Mouse (Mus musculus) cerebellum, postnatal 10 days (tissue): Measurements from ENCODE around the gene Dscaml1.
"Not testable (repeated sequence)": the region's sequence is repeated elsewhere in the genome, so short reads cannot be mapped to it uniquely, and the experiment has no call there.

Source experiments
- DNase-seq, 2 experiments: peaks; one replicate each; pipeline ENCODE4 v3.0.0; 2021; ENCODE audit warnings: mixed read lengths in 2 of 2

Gene Dscaml1

GRCm38 (mm10) chr9:45699171-45699570, 272.7 kb downstream of the Dscaml1 start:
- no peak for DNase-seq

- DNase-seq = no peak
These were observed 276.8 kb downstream of the Dscaml1 start for GRCm38 (mm10) chr9:45703236-45703635.

- no peak for DNase-seq
These were observed 278.0 kb downstream of the Dscaml1 start for GRCm38 (mm10) chr9:45704441-45704840.

DNA sequence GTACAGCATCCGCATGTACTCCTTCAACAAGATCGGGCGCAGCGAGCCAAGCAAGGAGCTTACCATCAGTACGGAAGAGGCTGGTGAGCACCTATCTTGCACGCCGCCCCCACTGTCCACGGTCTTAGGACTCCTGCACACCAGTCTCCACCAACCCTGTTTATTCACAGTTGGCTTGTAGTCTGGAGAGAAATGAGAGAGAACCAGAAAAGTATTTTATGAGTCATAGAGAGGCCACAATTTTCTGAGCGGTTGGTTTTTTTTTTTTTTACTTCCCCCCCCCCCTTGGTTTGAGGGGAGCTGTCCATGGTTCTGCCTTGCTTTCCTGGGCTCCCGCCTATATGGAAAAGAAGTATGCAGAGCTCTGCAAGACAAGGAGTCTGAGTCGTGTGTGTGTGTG, 283.9 kb downstream of the Dscaml1 start:
- DNase-seq = no peak

- DNase-seq = no peak
These were observed 289.0 kb downstream of the Dscaml1 start for GRCm38 (mm10) chr9:45715387-45715786.

- no peak for DNase-seq
These were observed 293.6 kb downstream of the Dscaml1 start for GRCm38 (mm10) chr9:45719997-45720396.

DNA sequence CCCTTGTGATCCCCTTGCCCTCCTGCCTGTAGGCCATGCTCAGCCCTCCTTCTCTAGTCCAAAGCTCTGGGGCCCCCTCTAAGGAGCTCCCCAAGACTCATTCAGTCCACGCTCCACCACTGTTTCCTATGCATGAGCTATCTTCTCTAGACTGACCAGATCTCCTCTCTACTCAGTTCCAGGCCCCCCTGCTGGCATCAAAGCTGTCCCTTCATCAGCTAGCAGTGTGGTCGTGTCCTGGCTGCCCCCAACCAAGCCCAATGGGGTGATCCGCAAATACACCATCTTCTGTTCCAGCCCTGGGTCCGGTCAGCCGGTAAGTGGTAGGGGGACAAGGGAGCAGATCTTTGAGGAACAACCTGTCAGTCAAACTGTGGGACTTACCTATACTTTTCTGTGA, 305.4 kb downstream of the Dscaml1 start:
- DNase-seq = peak; percentile 62 to 70

GRCm38 (mm10) chr9:45733246-45733645, 306.8 kb downstream of the Dscaml1 start:
- peak; percentile 69 to 71 for DNase-seq

- DNase-seq = peak; percentile 79 to 84
These were observed 312.7 kb downstream of the Dscaml1 start for GRCm38 (mm10) chr9:45739001-45739701.

- DNase-seq = peak; percentile 88
These were observed 313.5 kb downstream of the Dscaml1 start for GRCm38 (mm10) chr9:45739702-45740583.

- peak; percentile 87 to 89 for DNase-seq
These were observed 314.2 kb downstream of the Dscaml1 start for GRCm38 (mm10) chr9:45740584-45740980.

GRCm38 (mm10) chr9:45745451-45745850, 319.0 kb downstream of the Dscaml1 start:
- no peak for DNase-seq

DNA sequence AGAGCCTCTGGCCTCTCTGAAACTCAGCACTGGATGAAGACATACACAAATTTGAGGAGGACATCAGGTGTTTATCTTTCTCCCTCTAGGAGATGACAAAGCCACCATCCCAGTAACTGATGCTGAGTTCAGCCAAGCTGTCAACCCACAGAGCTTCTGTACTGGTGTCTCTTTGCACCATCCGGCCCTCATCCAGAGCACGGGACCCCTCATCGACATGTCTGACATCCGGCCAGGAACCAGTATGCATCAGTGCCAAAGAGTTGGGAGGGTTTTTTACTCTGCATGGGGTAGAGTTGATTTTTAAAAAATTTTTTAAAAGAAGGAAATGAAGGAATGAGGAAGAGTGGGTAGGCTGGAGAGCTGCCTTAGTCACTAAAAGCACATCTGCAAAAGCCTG, 323.5 kb downstream of the Dscaml1 start:
- DNase-seq = peak; percentile 58 to 67

DNA sequence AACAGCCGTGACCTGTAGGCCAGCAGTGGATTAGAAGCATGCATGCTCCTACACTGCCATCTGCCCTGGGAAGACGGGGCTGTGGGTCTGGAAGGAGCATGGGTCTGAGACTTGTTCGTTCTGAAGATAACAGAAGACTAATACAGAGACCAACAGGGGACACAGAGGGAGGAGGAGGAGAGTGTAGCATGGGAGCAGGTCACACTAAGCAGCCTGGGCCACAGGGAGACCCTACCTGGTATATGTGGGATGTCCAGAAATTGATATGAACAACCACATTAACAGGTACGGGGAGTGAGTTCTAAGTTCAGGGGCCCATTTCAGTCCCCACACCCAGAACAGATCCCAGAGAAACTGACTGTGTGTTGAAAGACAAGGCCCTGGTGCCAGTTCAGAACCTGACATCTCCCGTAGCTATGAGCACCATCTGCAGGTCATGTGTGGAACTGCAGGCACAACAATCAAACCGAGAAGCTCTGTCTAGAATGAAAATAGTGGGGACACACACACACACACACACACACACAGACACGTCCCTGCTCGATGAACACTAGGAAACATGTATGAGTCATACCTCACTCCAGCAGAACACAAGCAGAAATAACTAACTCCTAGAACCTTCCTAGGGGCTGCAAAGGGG, 328.1 kb downstream of the Dscaml1 start:
- peak; percentile 89 to 92 for DNase-seq

DNA sequence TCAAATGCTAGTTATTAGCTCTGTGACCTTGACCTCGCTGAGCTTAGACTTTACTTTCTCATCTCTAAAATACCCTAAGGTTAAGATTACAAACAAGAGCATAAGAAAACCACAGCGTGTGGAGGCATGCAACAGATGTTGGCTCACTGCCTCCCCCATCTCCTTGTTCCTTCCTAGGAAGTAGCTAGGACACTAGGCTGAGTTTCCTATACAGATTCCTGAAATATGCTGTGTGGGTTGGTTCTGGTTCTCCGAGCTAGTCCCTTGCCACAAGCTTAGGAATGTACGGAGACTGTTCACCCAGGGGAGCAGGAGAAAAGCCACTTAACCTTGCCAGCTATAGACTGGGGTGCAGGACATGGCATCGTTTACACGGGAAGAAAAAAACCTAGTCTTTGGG, 339.8 kb downstream of the Dscaml1 start:
- no peak for DNase-seq

DNA sequence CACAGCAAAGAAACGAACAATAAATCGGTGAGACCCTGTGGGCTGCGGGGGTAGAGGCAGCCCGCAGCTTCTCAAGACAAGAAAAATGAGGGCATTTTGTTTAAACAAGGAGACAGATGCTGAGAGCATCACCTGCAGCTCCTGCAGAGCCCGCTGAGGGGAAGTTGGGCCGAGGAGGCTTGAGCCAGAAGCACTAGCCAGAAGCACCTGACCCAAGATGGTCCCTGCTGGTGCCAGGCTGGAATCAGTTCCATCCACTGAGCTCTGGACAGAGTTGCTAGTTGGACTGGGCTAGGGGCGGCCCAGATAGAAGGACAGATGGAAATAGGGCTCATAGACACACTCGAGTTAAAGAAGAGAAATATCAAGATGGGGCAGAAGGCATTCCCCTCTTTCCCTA, 340.7 kb downstream of the Dscaml1 start:
- DNase-seq = peak; percentile 61 to 68

GRCm38 (mm10) chr9:45768421-45768820, 342.0 kb downstream of the Dscaml1 start:
- no peak for DNase-seq

- no peak for DNase-seq
These were observed 343.2 kb downstream of the Dscaml1 start for GRCm38 (mm10) chr9:45769596-45769995.

DNA sequence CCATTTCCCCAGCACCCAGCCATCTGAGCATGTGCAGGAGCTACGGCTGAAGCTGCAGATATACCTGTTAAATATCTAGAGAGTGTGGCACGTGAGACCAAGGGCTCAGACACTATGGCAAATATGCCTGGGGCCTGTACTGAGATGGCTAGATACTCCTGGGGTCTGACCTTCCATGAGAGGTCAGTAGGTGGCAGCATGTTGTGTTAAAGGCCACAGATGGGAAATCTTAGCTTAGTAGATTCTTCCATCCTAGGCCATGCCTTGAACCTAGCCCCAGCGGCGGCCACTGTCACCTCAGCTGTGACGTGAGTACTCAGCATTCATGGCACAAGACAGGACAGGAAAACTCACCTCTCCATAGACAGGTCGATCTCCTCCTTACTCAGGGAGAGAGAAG, 347.7 kb downstream of the Dscaml1 start:
- DNase-seq = no peak

DNA sequence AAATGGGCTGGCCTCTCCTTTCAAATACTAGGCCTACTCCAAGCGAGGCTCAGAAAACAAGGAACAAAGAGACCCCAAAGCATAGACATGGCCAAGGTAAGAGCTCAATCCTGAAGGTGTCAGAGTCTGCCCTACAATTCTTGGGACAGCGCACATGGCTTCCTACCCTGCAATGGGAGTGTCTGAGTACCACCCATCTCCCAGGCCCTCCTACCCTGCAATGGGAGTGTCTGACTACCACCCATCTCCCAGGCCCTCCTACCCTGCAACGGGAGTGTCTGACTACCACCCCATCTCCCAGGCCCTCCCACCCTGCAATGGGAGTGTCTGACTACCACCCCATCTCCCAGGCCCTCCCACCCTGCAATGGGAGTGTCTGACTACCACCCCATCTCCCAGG, 349.7 kb downstream of the Dscaml1 start:
- DNase-seq = not testable (repeated sequence)

DNA sequence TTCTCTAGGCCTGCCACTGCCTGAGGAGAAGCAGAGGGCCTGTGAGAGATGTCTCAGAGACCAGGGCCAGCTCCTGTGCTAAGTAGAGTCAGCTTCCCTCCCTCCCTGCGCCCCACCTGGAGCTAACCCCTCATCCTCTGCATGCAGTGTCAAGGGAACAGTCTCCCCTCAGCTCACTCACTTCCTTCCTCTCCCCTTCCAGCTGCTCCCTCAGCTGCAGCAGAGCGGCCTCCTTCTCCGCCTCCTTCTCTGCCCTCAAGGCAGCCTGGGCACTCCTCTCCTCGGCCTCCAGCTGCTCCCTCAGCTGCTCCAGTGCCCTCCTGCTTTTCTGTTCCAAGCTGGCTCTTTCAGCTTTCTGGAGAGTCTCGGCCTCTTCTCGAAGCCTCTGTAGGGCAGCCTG, 352.8 kb downstream of the Dscaml1 start:
- DNase-seq = no peak

GRCm38 (mm10) chr9:45783249-45784069, 357.0 kb downstream of the Dscaml1 start:
- DNase-seq = peak in 1 of 2 experiments; percentile 54

DNA sequence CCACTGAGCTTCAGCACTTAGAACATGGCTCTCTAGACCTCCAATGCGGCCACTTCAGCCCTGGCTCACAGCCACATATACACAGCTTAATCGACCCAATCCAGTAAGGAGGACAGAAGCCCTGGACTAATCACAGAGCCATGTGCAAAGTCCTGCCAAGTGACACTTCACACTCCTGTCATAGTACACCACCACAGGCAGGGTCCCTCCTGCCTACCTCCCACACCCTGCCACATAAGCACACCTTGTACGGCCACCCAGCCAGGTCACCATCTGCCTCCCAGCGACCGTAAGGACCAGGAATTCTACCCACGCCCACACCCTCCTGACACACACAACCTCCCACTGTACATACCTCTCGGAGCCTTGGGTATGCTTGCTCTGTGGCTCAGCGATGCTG, 360.6 kb downstream of the Dscaml1 start:
- peak; percentile 70 to 73 for DNase-seq
